Mouse (Mus musculus) MEL (cell line): ENCODE measurements at regions not wholly inside any gene's neighbourhood (a gene's known extent, or its start where the extent isn't known, plus 50 kb on each side); places are given as distances from the start of the nearest gene placed in this dataset.
A peak's percentile ranks its signal among the peaks of the same experiment; 100 is the strongest.

Source experiments
- CHD1 ChIP-seq: IDR thresholded peaks from 2 replicates; pipeline ENCODE4 v1.6.1; 2012; ENCODE audit warnings: low read depth, mild to moderate bottlenecking, inconsistent platforms, low read length, improper control_type of control experiment
- CHD2 ChIP-seq: IDR thresholded peaks from 2 replicates; pipeline ENCODE4 v1.6.1; 2011; ENCODE audit warnings: low read length, improper control_type of control experiment
- CTCF ChIP-seq, 3 experiments: IDR thresholded peaks in 2 of 3; conservative IDR thresholded peaks in 1 of 3; 2 replicates each; pipeline ENCODE4 v1.5.1; 2011 to 2012; ENCODE audit warnings: low read length in 3 of 3, low read depth in 2 of 3, mild to moderate bottlenecking in 2 of 3, improper control_type of control experiment in 1 of 3, inconsistent platforms in 1 of 3, mixed read lengths in 1 of 3, moderate library complexity in 1 of 3; ENCODE audit not compliant: control insufficient read depth in 1 of 3, insufficient read depth in 1 of 3, poor library complexity in 1 of 3, severe bottlenecking in 1 of 3
- E2F4 ChIP-seq: IDR thresholded peaks from 2 replicates; pipeline ENCODE4 v1.6.1; 2011; ENCODE audit warnings: low read depth, low read length, improper control_type of control experiment, borderline replicate concordance
- EP300 ChIP-seq, 2 experiments: IDR thresholded peaks; 2 replicates each; pipeline ENCODE4 v1.6.1; 2011; ENCODE audit warnings: improper control_type of control experiment in 2 of 2, low read length in 2 of 2, low read depth in 1 of 2, mild to moderate bottlenecking in 1 of 2
- JUND ChIP-seq: IDR thresholded peaks from 2 replicates; pipeline ENCODE4 v1.6.1; 2011; ENCODE audit warnings: low read depth, mild to moderate bottlenecking, improper control_type of control experiment, low read length
- MXI1 ChIP-seq: IDR thresholded peaks from 2 replicates; pipeline ENCODE4 v1.6.1; 2011; ENCODE audit warnings: mild to moderate bottlenecking, low read depth, low read length, improper control_type of control experiment
- TAL1 ChIP-seq: IDR thresholded peaks from 2 replicates; pipeline ENCODE4 v1.6.1; 2012; ENCODE audit warnings: mild to moderate bottlenecking, inconsistent platforms, low read length, moderate library complexity, mixed read lengths
- TCF12 ChIP-seq: IDR thresholded peaks from 2 replicates; pipeline ENCODE4 v1.6.1; 2014; ENCODE audit warnings: low read depth, mild to moderate bottlenecking, inconsistent platforms, low read length, improper control_type of control experiment, moderate library complexity
- UBTF ChIP-seq: IDR thresholded peaks from 2 replicates; pipeline ENCODE4 v1.6.1; 2012; ENCODE audit warnings: low read depth, mild to moderate bottlenecking, inconsistent platforms, low read length, improper control_type of control experiment, moderate library complexity, borderline replicate concordance; ENCODE audit not compliant: insufficient read depth

- TF ChIP-seq EP300 (IDR thresholded peaks at IDR 0.05; ENCODE audit: low read depth in 1 of 2, low read length in 2 of 2) (no peak), JUND (no peak), TAL1 (no peak), E2F4 (no peak), CHD1 (no peak), UBTF (no peak), CHD2 (no peak), MXI1 (no peak), CTCF (IDR thresholded peaks at IDR 0.05 in 2 of 3, conservative IDR thresholded peaks at IDR 0.05 in 1 of 3; ENCODE audit: control insufficient read depth in 1 of 3, insufficient read depth in 1 of 3, low read depth in 2 of 3, low read length in 3 of 3, poor library complexity in 1 of 3, severe bottlenecking in 1 of 3) (peak in 1 of 3 experiments; percentile 61; a peak in 3 of 6 replicates), TCF12 (no peak)
Observed at GRCm38 (mm10) chr12:93549900-93550299, 1700.9 kb upstream of the Sel1l start.
